Mouse (Mus musculus) heart, embryonic 12.5 days (tissue): Measurements from ENCODE around the gene Gdpd5. TPM values are rescaled to one million over a fixed set of nuclear protein-coding genes. Genes with fewer than 3 reads are reported as not detected.
A peak's percentile ranks its signal among the peaks of the same experiment; 100 is the strongest.

Experiments used
- ATAC-seq: fragments of 200-750 bp; cut with Nextera tagmentation; 2 replicates; pipeline ENCODE4 v1.8.0; 2017; ENCODE audit warnings: moderate TSS enrichment, moderate library complexity; ENCODE audit not compliant: insufficient number of reproducible peaks, low FRiP score
- H3K27ac ChIP-seq: fragments of 300-500 bp; sonication (generic); 2 replicates; pipeline ENCODE4 v1.5.1; 2016; ENCODE audit warnings: mild to moderate bottlenecking, moderate library complexity; ENCODE audit not compliant: poor library complexity, severe bottlenecking
- H3K27me3 ChIP-seq: fragments of 300-500 bp; sonication (generic); replicated peaks from 2 replicates; pipeline ENCODE4 v1.6.1; 2016; ENCODE audit warnings: mild to moderate bottlenecking, moderate library complexity
- H3K36me3 ChIP-seq: fragments of 300-500 bp; sonication (generic); 2 replicates; pipeline ENCODE4 v1.6.1; 2016; ENCODE audit warnings: mild to moderate bottlenecking, moderate library complexity
- H3K4me1 ChIP-seq: fragments of 300-500 bp; sonication (generic); replicated peaks from 2 replicates; pipeline ENCODE4 v1.6.1; 2016; ENCODE audit warnings: mild to moderate bottlenecking
- H3K4me2 ChIP-seq: fragments of 300-500 bp; sonication (generic); 2 replicates; pipeline ENCODE4 v1.6.1; 2016; ENCODE audit warnings: mild to moderate bottlenecking, moderate library complexity
- H3K4me3 ChIP-seq: fragments of 300-500 bp; sonication (generic); 2 replicates; pipeline ENCODE4 v1.5.1; 2016; ENCODE audit warnings: mild to moderate bottlenecking
- H3K9ac ChIP-seq: fragments of 300-500 bp; sonication (generic); 2 replicates; pipeline ENCODE4 v1.6.1; 2016; ENCODE audit warnings: mild to moderate bottlenecking, moderate library complexity
- H3K9me3 ChIP-seq: fragments of 300-500 bp; sonication (generic); replicated peaks from 2 replicates; pipeline ENCODE4 v1.6.1; 2016; ENCODE audit warnings: mild to moderate bottlenecking, moderate library complexity
- WGBS: fragments of 180-500 bp; shearing (Covaris S2); methylation state at CpG from one replicate; pipeline ENCODE4 v1.1.7; 2016; 5-methylcytosine and 5-hydroxymethylcytosine counted together
- polyA plus RNA-seq: library from polyadenylated mRNA; unstranded; fragments of >200 nt; fragmentation: Nextera tagmentation; extraction: Ambion mirVana; gene quantifications from 2 replicates; pipeline ENCODE4 v1.2.1, GENCODE M21; 2016

Gene Gdpd5
- polyA plus RNA-seq, 1 experiment from 2014 or later = 28.8 TPM

DNA sequence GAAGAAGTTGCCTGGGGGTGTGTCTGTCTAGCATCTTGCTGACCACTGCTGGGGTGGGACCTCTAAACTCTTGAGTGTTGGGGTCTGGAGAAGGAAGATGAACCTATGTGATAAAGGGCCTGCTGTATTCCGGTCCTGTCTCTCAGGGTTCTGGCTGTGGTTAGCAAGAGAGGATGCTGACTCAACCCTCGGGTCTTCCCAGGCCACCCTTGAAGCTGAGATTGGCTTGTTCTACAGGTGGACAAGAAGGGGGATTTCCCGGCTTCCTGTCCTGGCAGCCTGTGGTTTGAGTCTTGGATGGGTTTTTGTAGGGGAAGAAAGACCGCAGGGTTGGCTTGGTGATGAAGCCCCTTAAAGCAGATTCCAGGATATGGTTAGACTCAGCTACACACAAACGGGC is 47.6 kb downstream of the Gdpd5 start:
- no peak for ATAC-seq
- WGBS = 72% methylated on average over 5 of the region's 5 CpGs
- no peak overlapping the region for H3K9ac ChIP-seq
- no peak overlapping the region for H3K4me3 ChIP-seq
- H3K9me3 ChIP-seq = no peaks in the 10 kb centered on the region
- H3K4me1 ChIP-seq = peaks cover 50% of the 10 kb centered on the region
- H3K4me2 ChIP-seq = no peak overlapping the region
- no peaks in the 10 kb centered on the region for H3K27me3 ChIP-seq
- no peak overlapping the region for H3K27ac ChIP-seq
- peaks cover 12% of the 10 kb centered on the region; the same call in 1 of the 2 replicates for H3K36me3 ChIP-seq

GRCm38 (mm10) chr7:99429786-99430185 is 48.6 kb downstream of the Gdpd5 start:
- H3K4me1 ChIP-seq = peaks cover 50% of the 10 kb centered on the region
- 59% methylated on average over 6 of the region's 6 CpGs for WGBS
- no peak overlapping the region for H3K9ac ChIP-seq
- peaks cover 12% of the 10 kb centered on the region; the same call in 1 of the 2 replicates for H3K36me3 ChIP-seq
- H3K4me2 ChIP-seq = no peak overlapping the region
- H3K9me3 ChIP-seq = no peaks in the 10 kb centered on the region
- no peak overlapping the region for H3K4me3 ChIP-seq
- no peaks in the 10 kb centered on the region for H3K27me3 ChIP-seq
- ATAC-seq = no peak
- no peak overlapping the region for H3K27ac ChIP-seq

- Histone ChIP-seq H3K27me3 (no peaks in the 10 kb centered on the region), H3K27ac (no peak overlapping the region), H3K9ac (no peak overlapping the region), H3K4me2 (no peak overlapping the region), H3K4me3 (no peak overlapping the region), H3K36me3 (peaks cover 10% of the 10 kb centered on the region; the same call in 1 of the 2 replicates), H3K4me1 (peaks cover 50% of the 10 kb centered on the region), H3K9me3 (no peaks in the 10 kb centered on the region)
- ATAC-seq = no peak
- 71% methylated on average over 11 of the region's 11 CpGs for WGBS
These were observed 49.0 kb downstream of the Gdpd5 start for GRCm38 (mm10) chr7:99430246-99430645.

- Histone ChIP-seq H3K4me1 (peaks cover 56% of the 10 kb centered on the region), H3K4me3 (no peak overlapping the region), H3K27me3 (no peaks in the 10 kb centered on the region), H3K9ac (peak overlapping the region; percentile 49; the same call in 1 of the 2 replicates), H3K4me2 (no peak overlapping the region), H3K9me3 (no peaks in the 10 kb centered on the region), H3K36me3 (peaks cover 2% of the 10 kb centered on the region; the same call in 1 of the 2 replicates), H3K27ac (peak overlapping the region; percentile 44; the same call in 1 of the 2 replicates)
- WGBS = 51% methylated on average over 14 of the region's 14 CpGs
- ATAC-seq = no peak
These were observed 51.0 kb downstream of the Gdpd5 start for GRCm38 (mm10) chr7:99432248-99432647.

GRCm38 (mm10) chr7:99432863-99433262 is 51.6 kb downstream of the Gdpd5 start:
- H3K4me1 ChIP-seq = peaks cover 56% of the 10 kb centered on the region
- 0 out of 2 replicates have a peak, but pooled peaks have one; percentile 4 for ATAC-seq
- H3K36me3 ChIP-seq = no peaks in the 10 kb centered on the region; the same call in 1 of the 2 replicates
- H3K4me3 ChIP-seq = no peak overlapping the region
- 74% methylated on average over 6 of the region's 6 CpGs for WGBS
- H3K27ac ChIP-seq = no peak overlapping the region
- no peaks in the 10 kb centered on the region for H3K27me3 ChIP-seq
- no peak overlapping the region for H3K4me2 ChIP-seq
- no peaks in the 10 kb centered on the region for H3K9me3 ChIP-seq
- H3K9ac ChIP-seq = 0 out of 2 replicates have a peak overlapping the region, but pooled peaks have one; percentile 8

GRCm38 (mm10) chr7:99434672-99435250 is 53.5 kb downstream of the Gdpd5 start:
- Histone ChIP-seq H3K27me3 (no peaks in the 10 kb centered on the region), H3K4me3 (no peak overlapping the region), H3K4me2 (no peak overlapping the region), H3K27ac (peak overlapping the region; percentile 6; the same call in 1 of the 2 replicates), H3K4me1 (peaks cover 56% of the 10 kb centered on the region), H3K9ac (0 out of 2 replicates have a peak overlapping the region, but pooled peaks have one; percentile 23), H3K9me3 (no peaks in the 10 kb centered on the region), H3K36me3 (peaks cover 5% of the 10 kb centered on the region; the same call in 1 of the 2 replicates)
- no peak for ATAC-seq
- WGBS = 37% methylated on average over 12 of the region's 12 CpGs

DNA sequence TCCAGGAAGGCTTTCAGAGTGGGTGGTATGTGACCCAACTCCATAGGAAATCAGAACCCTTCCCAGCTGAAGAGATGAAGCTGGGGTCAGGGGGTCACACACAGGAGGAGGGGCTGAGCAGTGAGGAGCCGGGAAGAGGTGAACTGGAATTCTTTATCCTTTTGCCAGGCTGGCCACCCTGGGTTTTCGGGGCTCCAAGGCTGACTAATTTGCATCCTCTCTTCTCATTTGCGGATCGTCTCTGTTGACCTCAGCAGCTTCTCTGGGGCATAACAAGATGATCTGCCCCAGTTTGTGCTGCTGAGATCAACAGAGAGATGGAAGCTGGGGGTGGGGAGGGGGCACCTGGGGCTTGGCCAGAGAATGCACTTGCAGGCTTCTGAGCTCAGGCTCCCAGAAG is 55.3 kb downstream of the Gdpd5 start:
- Histone ChIP-seq H3K27ac (no peak overlapping the region), H3K4me2 (no peak overlapping the region), H3K36me3 (peaks cover 5% of the 10 kb centered on the region; the same call in 1 of the 2 replicates), H3K9me3 (no peaks in the 10 kb centered on the region), H3K4me3 (no peak overlapping the region), H3K27me3 (no peaks in the 10 kb centered on the region), H3K9ac (no peak overlapping the region; the same call in 1 of the 2 replicates), H3K4me1 (peaks cover 65% of the 10 kb centered on the region)
- ATAC-seq = no peak
- 19% methylated on average over 4 of the region's 4 CpGs for WGBS

DNA sequence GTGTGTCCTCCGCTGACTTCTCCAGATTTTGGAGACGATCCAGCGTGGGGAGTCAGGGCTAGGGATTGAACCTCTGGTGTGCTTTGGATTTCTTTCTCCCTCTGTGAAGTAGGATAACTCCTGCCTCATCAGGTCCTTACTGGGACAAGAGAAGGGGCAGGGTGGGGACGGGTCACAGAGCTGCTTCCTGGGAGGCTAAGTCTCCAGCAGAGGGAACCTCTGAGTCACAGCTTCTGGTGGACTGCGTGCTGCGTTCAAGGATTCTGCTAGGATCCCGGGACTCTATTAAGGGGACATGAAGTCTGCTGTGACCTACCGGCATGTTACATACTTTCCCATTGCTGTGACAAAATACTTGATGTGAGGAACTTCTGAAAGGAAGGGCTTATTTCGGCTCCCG is 57.7 kb downstream of the Gdpd5 start:
- no peak overlapping the region for H3K27ac ChIP-seq
- 70% methylated on average over 10 of the region's 10 CpGs for WGBS
- no peak for ATAC-seq
- H3K4me3 ChIP-seq = no peak overlapping the region
- H3K27me3 ChIP-seq = no peaks in the 10 kb centered on the region
- H3K4me1 ChIP-seq = peaks cover 67% of the 10 kb centered on the region
- H3K9ac ChIP-seq = no peak overlapping the region
- H3K36me3 ChIP-seq = peaks cover 9% of the 10 kb centered on the region; the same call in 1 of the 2 replicates
- H3K9me3 ChIP-seq = no peaks in the 10 kb centered on the region
- no peak overlapping the region for H3K4me2 ChIP-seq

- H3K4me3 ChIP-seq = 0 out of 2 replicates have a peak overlapping the region, but pooled peaks have one; percentile 5
- peak overlapping the region; percentile 41 for H3K4me2 ChIP-seq
- H3K9ac ChIP-seq = peak overlapping the region; percentile 29
- H3K9me3 ChIP-seq = no peaks in the 10 kb centered on the region
- peaks cover 58% of the 10 kb centered on the region for H3K4me1 ChIP-seq
- peak overlapping the region; percentile 95 for H3K27ac ChIP-seq
- H3K27me3 ChIP-seq = no peaks in the 10 kb centered on the region
- WGBS = 9% methylated on average over 6 of the region's 6 CpGs
- peaks cover 12% of the 10 kb centered on the region; the same call in 1 of the 2 replicates for H3K36me3 ChIP-seq
- ATAC-seq = peak; percentile 82
These were observed 60.4 kb downstream of the Gdpd5 start for GRCm38 (mm10) chr7:99441534-99442072.

- H3K27ac ChIP-seq = peak overlapping the region; percentile 95
- H3K9ac ChIP-seq = peak overlapping the region; percentile 43; the same call in 1 of the 2 replicates
- H3K27me3 ChIP-seq = no peaks in the 10 kb centered on the region
- 40% methylated on average over 5 of the region's 5 CpGs for WGBS
- H3K4me3 ChIP-seq = no peak overlapping the region
- H3K9me3 ChIP-seq = no peaks in the 10 kb centered on the region
- no peak for ATAC-seq
- peaks cover 53% of the 10 kb centered on the region for H3K4me1 ChIP-seq
- peaks cover 10% of the 10 kb centered on the region; the same call in 1 of the 2 replicates for H3K36me3 ChIP-seq
- no peak overlapping the region for H3K4me2 ChIP-seq
These were observed 62.0 kb downstream of the Gdpd5 start for GRCm38 (mm10) chr7:99443164-99443563.

DNA sequence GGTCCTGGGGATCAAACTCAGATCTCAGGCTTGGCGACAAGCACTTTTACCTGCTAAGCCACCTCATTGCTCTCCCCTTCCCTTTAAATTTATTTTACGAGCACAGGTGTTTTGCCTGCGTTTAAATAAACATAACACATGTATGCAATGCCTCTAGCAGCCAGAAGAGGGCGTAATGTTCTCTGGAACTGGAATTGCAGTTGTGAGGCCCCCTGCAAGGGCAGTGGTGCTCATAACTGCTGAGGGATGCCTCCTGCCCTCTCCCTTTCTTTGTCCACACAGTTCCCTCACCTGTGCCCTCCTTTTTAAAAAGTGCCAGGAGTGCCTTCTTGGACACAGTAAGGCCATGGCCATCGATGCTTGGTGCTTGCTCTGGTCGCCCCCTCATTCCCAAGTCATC is 62.8 kb downstream of the Gdpd5 start:
- no peak overlapping the region for H3K27ac ChIP-seq
- whole genome bisulfite sequencing = 67% methylated on average over 6 of the region's 6 CpGs
- H3K4me1 ChIP-seq = peaks cover 46% of the 10 kb centered on the region
- H3K4me3 ChIP-seq = no peak overlapping the region
- ATAC-seq = no peak
- H3K9ac ChIP-seq = no peak overlapping the region
- H3K36me3 ChIP-seq = peaks cover 16% of the 10 kb centered on the region; the same call in 1 of the 2 replicates
- no peaks in the 10 kb centered on the region for H3K9me3 ChIP-seq
- no peak overlapping the region for H3K4me2 ChIP-seq
- no peaks in the 10 kb centered on the region for H3K27me3 ChIP-seq
